Mouse (Mus musculus) 3134 (cell line): Measurements from ENCODE around the gene Ctnna3.
"Not testable (repeated sequence)": the region's sequence is repeated elsewhere in the genome, so short reads cannot be mapped to it uniquely, and the experiment has no call there.

ENCODE experiments used
- DNase-seq: peaks from one replicate; pipeline ENCODE4 v3.0.0-alpha.2; 2011; ENCODE audit warnings: low spot score; ENCODE audit not compliant: insufficient read length; ENCODE audit errors: extremely low read depth

Ctnna3 gene

GRCm38 (mm10) chr10:63429785-63430305 lies at the start of gene Ctnna3:
Gene Ctnna3 (plus strand): TSS chr10:63430098.
- peak; percentile 90 for DNase-seq

- no peak for DNase-seq
These were observed 48.2 kb upstream of the Ctnna3 start, which contains the start of gene Sirt1 for GRCm38 (mm10) chr10:63381498-63382280. Gene Sirt1 (minus strand): TSS chr10:63381704.

- peak; percentile 55 for DNase-seq
These were observed 47.3 kb upstream of the Ctnna3 start, which contains the start of gene Dnajc12 for GRCm38 (mm10) chr10:63382372-63383279. Gene Dnajc12 (plus strand): TSS chr10:63382443.

- DNase-seq = not testable (repeated sequence)
These were observed 44.0 kb upstream of the Ctnna3 start for GRCm38 (mm10) chr10:63385897-63386296.

GRCm38 (mm10) chr10:63386444-63386843 lies 43.5 kb upstream of the Ctnna3 start:
- no peak for DNase-seq

GRCm38 (mm10) chr10:63386991-63387390 lies 42.9 kb upstream of the Ctnna3 start:
- DNase-seq = no peak

- no peak for DNase-seq
These were observed 41.0 kb upstream of the Ctnna3 start for GRCm38 (mm10) chr10:63388948-63389347.

- no peak for DNase-seq
These were observed 32.9 kb upstream of the Ctnna3 start for GRCm38 (mm10) chr10:63396963-63397362.

GRCm38 (mm10) chr10:63402731-63403504 lies 27.0 kb upstream of the Ctnna3 start:
- no peak for DNase-seq

GRCm38 (mm10) chr10:63403636-63404035 lies 26.3 kb upstream of the Ctnna3 start:
- DNase-seq = no peak

GRCm38 (mm10) chr10:63410162-63410956 lies 19.5 kb upstream of the Ctnna3 start:
- DNase-seq = no peak

GRCm38 (mm10) chr10:63411674-63412073 lies 18.2 kb upstream of the Ctnna3 start:
- DNase-seq = not testable (repeated sequence)

- no peak for DNase-seq
These were observed 17.1 kb upstream of the Ctnna3 start for GRCm38 (mm10) chr10:63412756-63413155.

GRCm38 (mm10) chr10:63415287-63415686 lies 14.6 kb upstream of the Ctnna3 start:
- no peak for DNase-seq

GRCm38 (mm10) chr10:63415850-63416249 lies 14.0 kb upstream of the Ctnna3 start:
- no peak for DNase-seq

GRCm38 (mm10) chr10:63417061-63417460 lies 12.8 kb upstream of the Ctnna3 start:
- DNase-seq = no peak

GRCm38 (mm10) chr10:63421739-63422735 lies 7.9 kb upstream of the Ctnna3 start, which contains the start of gene Gm7075:
Gene Gm7075 (minus strand): TSS chr10:63421789.
- peak; percentile 30 for DNase-seq

- DNase-seq = no peak
These were observed 7.2 kb upstream of the Ctnna3 start for GRCm38 (mm10) chr10:63422736-63422992.
